Mouse (Mus musculus): ENCODE results near the gene Nufip2. TPM values are rescaled to one million over a fixed set of nuclear protein-coding genes. Genes with fewer than 3 reads are reported as not detected.

Nufip2 gene
- polyA plus RNA-seq, 1 experiment, result 139 TPM

DNA sequence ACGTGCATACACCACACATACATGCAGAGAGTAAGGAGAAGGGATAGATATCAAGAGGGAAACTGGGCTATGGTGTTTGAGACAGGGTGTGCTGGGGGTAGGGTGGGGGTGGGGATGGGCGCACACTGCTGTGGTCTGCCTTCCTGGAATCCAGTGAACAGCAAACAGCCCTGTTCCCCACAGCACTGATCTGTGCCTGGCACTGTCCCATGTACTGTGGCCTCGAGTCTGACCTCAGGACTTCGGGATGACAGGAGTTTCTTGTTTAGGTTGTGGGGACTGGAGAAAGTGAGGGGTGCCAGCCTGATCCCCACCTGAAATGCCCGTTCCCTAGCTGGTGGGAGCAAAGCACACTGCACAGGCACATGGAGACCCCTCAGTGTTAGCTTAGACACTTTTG lies 101.8 kb downstream of the Nufip2 start, which contains the start of gene Gm10277:
Gm10277 (minus strand) TSS at position 41 of the 400 bp plus-strand sequence.
- TF ChIP-seq POLR2A (IDR thresholded peaks at IDR 0.05; ENCODE audit: insufficient read depth, low read length) (no peak), EP300 (IDR thresholded peaks at IDR 0.05; ENCODE audit: insufficient read depth, low read depth, low read length) (no peak), CTCF (IDR thresholded peaks at IDR 0.05; ENCODE audit: low read depth, low read length) (no peak)
- Histone ChIP-seq H3K36me3 (ENCODE audit: control insufficient read depth, insufficient read depth, low read length, poor library complexity, severe bottlenecking) (no peaks in the 10 kb centered on the region), H3K27ac (ENCODE audit: insufficient read depth, low read length) (peak within 1 kb of the TSS; percentile 83), H3K4me1 (ENCODE audit: control insufficient read depth, insufficient read depth, low read length) (peaks cover 26% of the 10 kb centered on the region), H3K9me3 (replicated peaks; ENCODE audit: control insufficient read depth, insufficient read depth, low read length, poor library complexity, severe bottlenecking) (no peaks in the 10 kb centered on the region), H3K27me3 (ENCODE audit: control insufficient read depth, insufficient read depth, low read length, poor library complexity, severe bottlenecking) (no peaks in the 10 kb centered on the region), H3K9ac (ENCODE audit: low read depth, poor library complexity, severe bottlenecking) (no peak within 1 kb of the TSS), H3K4me3 (ENCODE audit: low read depth, low read length) (no peak within 1 kb of the TSS)

DNA sequence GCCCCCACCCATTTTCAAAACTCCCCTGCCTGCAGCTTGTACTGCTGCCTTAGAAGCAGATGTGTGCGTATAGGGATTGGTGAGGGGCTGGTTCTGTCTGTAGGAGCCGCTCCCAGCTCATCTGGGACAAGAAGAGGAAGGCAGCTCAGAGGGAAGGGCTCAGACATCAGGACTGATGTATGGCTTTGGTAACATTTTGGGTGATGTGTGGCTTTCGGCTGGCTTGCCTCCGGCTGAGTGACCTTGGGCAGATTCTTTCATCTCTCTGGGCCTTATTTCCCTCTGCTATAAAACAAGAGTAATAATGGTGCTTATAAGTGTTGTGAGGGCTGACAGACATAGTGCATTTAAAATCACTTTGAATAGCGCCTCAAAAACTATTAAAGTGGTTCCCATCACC lies 103.6 kb downstream of the Nufip2 start:
- H3K27ac ChIP-seq (ENCODE audit: insufficient read depth, low read length), result no peak overlapping the region
- no peaks in the 10 kb centered on the region for H3K36me3 ChIP-seq (ENCODE audit: control insufficient read depth, insufficient read depth, low read length, poor library complexity, severe bottlenecking)
- no peaks in the 10 kb centered on the region for H3K9me3 ChIP-seq (replicated peaks; ENCODE audit: control insufficient read depth, insufficient read depth, low read length, poor library complexity, severe bottlenecking)
- TF ChIP-seq POLR2A (IDR thresholded peaks at IDR 0.05; ENCODE audit: insufficient read depth, low read length), result no peak
- no peak for TF ChIP-seq EP300 (IDR thresholded peaks at IDR 0.05; ENCODE audit: insufficient read depth, low read depth, low read length)
- H3K27me3 ChIP-seq (ENCODE audit: control insufficient read depth, insufficient read depth, low read length, poor library complexity, severe bottlenecking), result no peaks in the 10 kb centered on the region
- H3K4me3 ChIP-seq (ENCODE audit: low read depth, low read length), result no peak overlapping the region
- no peak overlapping the region for H3K9ac ChIP-seq (ENCODE audit: low read depth, poor library complexity, severe bottlenecking)
- peaks cover 13% of the 10 kb centered on the region for H3K4me1 ChIP-seq (ENCODE audit: control insufficient read depth, insufficient read depth, low read length)

DNA sequence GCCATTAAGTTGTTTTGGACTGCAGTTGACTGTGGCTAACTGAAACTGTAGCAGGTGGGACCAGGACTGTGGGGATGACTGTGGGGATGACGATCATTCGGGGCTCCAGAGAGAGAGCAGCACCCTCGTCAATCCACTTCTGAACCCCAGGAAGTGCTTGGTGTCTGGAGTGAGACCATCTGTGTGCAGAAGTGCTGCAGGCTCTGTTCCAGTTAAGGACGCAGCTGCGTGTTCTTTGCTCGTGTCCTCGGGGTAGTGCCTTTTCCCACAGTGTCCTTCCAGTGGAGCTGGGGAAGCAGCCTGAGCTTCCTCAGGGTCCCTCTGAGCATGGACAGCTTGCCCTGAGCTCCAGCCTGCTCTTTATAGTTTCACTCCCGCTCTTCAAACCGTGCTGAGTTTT lies 104.3 kb downstream of the Nufip2 start:
- Histone ChIP-seq H3K27me3 (ENCODE audit: control insufficient read depth, insufficient read depth, low read length, poor library complexity, severe bottlenecking) (no peaks in the 10 kb centered on the region), H3K36me3 (ENCODE audit: control insufficient read depth, insufficient read depth, low read length, poor library complexity, severe bottlenecking) (no peaks in the 10 kb centered on the region), H3K9me3 (replicated peaks; ENCODE audit: control insufficient read depth, insufficient read depth, low read length, poor library complexity, severe bottlenecking) (no peaks in the 10 kb centered on the region), H3K27ac (ENCODE audit: insufficient read depth, low read length) (peak overlapping the region; percentile 46), H3K4me3 (ENCODE audit: low read depth, low read length) (no peak overlapping the region), H3K9ac (ENCODE audit: low read depth, poor library complexity, severe bottlenecking) (no peak overlapping the region), H3K4me1 (ENCODE audit: control insufficient read depth, insufficient read depth, low read length) (peaks cover 12% of the 10 kb centered on the region)
- TF ChIP-seq EP300 (IDR thresholded peaks at IDR 0.05; ENCODE audit: insufficient read depth, low read depth, low read length), result no peak
- no peak for TF ChIP-seq CTCF (IDR thresholded peaks at IDR 0.05; ENCODE audit: low read depth, low read length)
- no peak for TF ChIP-seq POLR2A (IDR thresholded peaks at IDR 0.05; ENCODE audit: insufficient read depth, low read length)

DNA sequence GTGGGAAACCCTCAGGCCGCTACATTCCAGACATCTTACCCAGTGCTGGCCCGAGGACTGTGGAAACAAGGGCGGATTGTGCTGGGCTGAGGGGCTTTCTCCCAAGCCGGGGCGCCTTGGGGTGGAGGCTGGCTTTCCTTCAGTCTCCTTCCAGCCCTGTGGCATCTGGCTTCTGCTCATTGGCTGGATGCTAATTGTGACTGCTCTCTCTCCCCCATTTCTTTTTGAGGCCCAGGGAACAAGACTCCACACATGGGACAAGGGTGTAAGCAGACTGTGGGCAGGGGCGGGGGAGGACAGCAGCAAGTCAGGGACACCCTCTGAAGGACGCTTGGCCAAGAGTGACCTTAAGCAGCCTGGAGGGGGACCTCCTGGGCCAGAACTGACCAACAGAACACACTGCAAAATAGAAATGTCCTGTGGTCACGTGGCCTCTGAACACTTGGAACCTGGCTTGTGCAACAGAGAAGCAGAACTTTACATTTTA lies 105.3 kb downstream of the Nufip2 start:
- H3K36me3 ChIP-seq (ENCODE audit: control insufficient read depth, insufficient read depth, low read length, poor library complexity, severe bottlenecking), result no peaks in the 10 kb centered on the region
- H3K9ac ChIP-seq (ENCODE audit: low read depth, poor library complexity, severe bottlenecking), result 0 out of 2 replicates have a peak overlapping the region, but pooled peaks have one; percentile 15
- H3K27me3 ChIP-seq (ENCODE audit: control insufficient read depth, insufficient read depth, low read length, poor library complexity, severe bottlenecking), result no peaks in the 10 kb centered on the region
- no peak overlapping the region for H3K4me3 ChIP-seq (ENCODE audit: low read depth, low read length)
- peak overlapping the region; percentile 46 for H3K27ac ChIP-seq (ENCODE audit: insufficient read depth, low read length)
- TF ChIP-seq EP300 (IDR thresholded peaks at IDR 0.05; ENCODE audit: insufficient read depth, low read depth, low read length) (no peak), POLR2A (IDR thresholded peaks at IDR 0.05; ENCODE audit: insufficient read depth, low read length) (no peak), CTCF (IDR thresholded peaks at IDR 0.05; ENCODE audit: low read depth, low read length) (no peak)
- peaks cover 7% of the 10 kb centered on the region for H3K4me1 ChIP-seq (ENCODE audit: control insufficient read depth, insufficient read depth, low read length)
- no peaks in the 10 kb centered on the region for H3K9me3 ChIP-seq (replicated peaks; ENCODE audit: control insufficient read depth, insufficient read depth, low read length, poor library complexity, severe bottlenecking)

Other genes with a start within 250 kb of the Nufip2 start
- 1.8 and 2.1 TPM in 2 replicates for gene Coro6, start 223.7 kb upstream of the Nufip2 start, polyA plus RNA-seq (2011; ENCODE audit: insufficient read depth, insufficient read length, low read depth, missing spikeins)
- gene Ankrd13b, start 196.5 kb upstream of the Nufip2 start, polyA plus RNA-seq (2011; ENCODE audit: insufficient read depth, insufficient read length, low read depth, missing spikeins), result 3.6 and 4.0 TPM in 2 replicates
- 56.5 and 63.6 TPM in 2 replicates for gene Git1, start 192.6 kb upstream of the Nufip2 start, polyA plus RNA-seq (2011; ENCODE audit: insufficient read depth, insufficient read length, low read depth, missing spikeins)
- gene Abhd15, start 171.0 kb upstream of the Nufip2 start, polyA plus RNA-seq (2011; ENCODE audit: insufficient read depth, insufficient read length, low read depth, missing spikeins), result not detected in 2 replicates
- 8.2 and 11.3 TPM in 2 replicates for gene Trp53i13, start 170.2 kb upstream of the Nufip2 start, polyA plus RNA-seq (2011; ENCODE audit: insufficient read depth, insufficient read length, low read depth, missing spikeins)
- not detected in 2 replicates for gene Gm10392, start 167.0 kb upstream of the Nufip2 start, polyA plus RNA-seq (2011; ENCODE audit: insufficient read depth, insufficient read length, low read depth, missing spikeins)
- 48.1 and 50.5 TPM in 2 replicates for gene Taok1, start 78.3 kb upstream of the Nufip2 start, polyA plus RNA-seq (2011; ENCODE audit: insufficient read depth, insufficient read length, low read depth, missing spikeins)
- gene Cryba1, start 39.1 kb downstream of the Nufip2 start, polyA plus RNA-seq (2011; ENCODE audit: insufficient read depth, insufficient read length, low read depth, missing spikeins), result not detected in 2 replicates
- gene Myo18a, start 77.1 kb downstream of the Nufip2 start, polyA plus RNA-seq (2011; ENCODE audit: insufficient read depth, insufficient read length, low read depth, missing spikeins), result 59.6 and 62.7 TPM in 2 replicates
- not detected in 2 replicates for gene Gm10277, start 101.6 kb downstream of the Nufip2 start, polyA plus RNA-seq (2011; ENCODE audit: insufficient read depth, insufficient read length, low read depth, missing spikeins)
- gene Pipox, start 207.9 kb downstream of the Nufip2 start, polyA plus RNA-seq (2011; ENCODE audit: insufficient read depth, insufficient read length, low read depth, missing spikeins), result 14.3 and 17.0 TPM in 2 replicates
- 0.33 and 0.57 TPM in 2 replicates for gene Sez6, start 244.6 kb downstream of the Nufip2 start, polyA plus RNA-seq (2011; ENCODE audit: insufficient read depth, insufficient read length, low read depth, missing spikeins)

Measured in ES-Bruce4 (cell line).